In the genomic region with DNA sequence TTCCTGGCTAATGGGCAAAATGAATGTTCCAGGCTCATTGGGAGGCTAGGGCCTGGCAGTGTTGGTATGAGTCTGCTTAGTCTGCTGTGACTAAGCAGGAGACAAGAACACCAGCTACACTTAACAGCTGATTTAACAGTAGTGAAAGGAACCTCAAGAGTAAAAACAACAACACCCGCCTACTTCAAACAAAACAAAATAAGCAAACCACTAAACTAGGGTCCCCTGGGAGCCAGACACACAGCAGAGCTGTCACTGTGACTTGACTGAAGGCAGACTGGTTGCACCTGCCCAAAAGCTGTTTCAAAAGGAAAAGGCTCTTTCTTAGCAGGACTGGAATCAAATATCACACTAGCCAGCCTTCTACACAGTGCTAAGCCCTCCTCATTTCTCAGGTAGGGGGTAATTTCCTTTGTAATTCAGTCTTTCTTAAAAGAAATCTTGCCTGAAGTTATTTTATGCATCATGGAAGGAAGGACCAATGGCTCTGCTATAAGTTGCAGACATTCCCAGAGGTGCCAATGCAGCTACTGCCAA, we compare ENCODE assay signal across 12 mouse cellular contexts.
DNase-seq lines count a peak whose midpoint lies in the region; ATAC-seq and TF ChIP-seq lines count a peak whose summit lies in the region.
"Had no signal": no experiment of that assay in that cellular context is flagged by ENCODE, and none has a peak within 500 bp of the region (broad histone marks: within the 10 kb centered on the region; RNA-seq: fewer than 3 reads in every experiment).

No protein-coding gene starts in this region.

- no peak for DNase-seq in heart, postnatal 0 days (ENCODE audit: low spot score)
- DNase-seq in heart, embryonic 10.5 days (ENCODE audit: low spot score): no peak
- peak; percentile 35 for DNase-seq in midbrain, embryonic 14.5 days
- DNase-seq in midbrain, embryonic 10.5 days (ENCODE audit: low spot score): no peak
- peak; percentile 47 for DNase-seq in embryonic facial prominence, embryonic 11.5 days (ENCODE audit: low spot score)
- no peak for DNase-seq in left cerebral cortex, postnatal 14 days (ENCODE audit: low spot score in 2 of 2)
- DNase-seq: cerebellum, postnatal 10 days had no signal

- H3K9me3 ChIP-seq in heart, postnatal 0 days (replicated peaks; ENCODE audit: control insufficient read depth, low read length): no peaks in the 10 kb centered on the region
- H3K9me3 ChIP-seq in heart, embryonic 10.5 days: no peaks in the 10 kb centered on the region
- no peaks in the 10 kb centered on the region for H3K9me3 ChIP-seq in midbrain, embryonic 14.5 days (ENCODE audit: control insufficient read depth, low read length)
- H3K9me3 ChIP-seq in midbrain, embryonic 10.5 days (replicated peaks): no peaks in the 10 kb centered on the region
- H3K9me3 ChIP-seq in embryonic facial prominence, embryonic 11.5 days (replicated peaks; ENCODE audit: control insufficient read depth, low read length): no peaks in the 10 kb centered on the region
- H3K9me3 ChIP-seq: hindbrain, embryonic 10.5 days; limb, embryonic 13.5 days; stomach, embryonic 15.5 days had no signal

- no peak overlapping the region for H3K4me3 ChIP-seq in heart, postnatal 0 days (ENCODE audit: low read depth, low read length)
- no peak overlapping the region for H3K4me3 ChIP-seq in heart, embryonic 10.5 days
- no peak overlapping the region for H3K4me3 ChIP-seq in midbrain, embryonic 14.5 days (replicated peaks; ENCODE audit: low read depth, low read length)
- H3K4me3 ChIP-seq in midbrain, embryonic 10.5 days: no peak overlapping the region
- H3K4me3 ChIP-seq in embryonic facial prominence, embryonic 11.5 days (ENCODE audit: low read depth, low read length): no peak overlapping the region
- no peak overlapping the region for H3K4me3 ChIP-seq in olfactory bulb, adult 2 months (ENCODE audit: insufficient read depth, low read depth, low read length)
- H3K4me3 ChIP-seq: hindbrain, embryonic 10.5 days; limb, embryonic 13.5 days; stomach, embryonic 15.5 days had no signal

- 78% methylated on average over 1 of the region's 1 CpGs for WGBS in heart, postnatal 0 days
- WGBS in heart, embryonic 10.5 days: 32% methylated on average over 1 of the region's 1 CpGs
- 22% methylated on average over 1 of the region's 1 CpGs for WGBS in midbrain, embryonic 14.5 days
- 50% methylated on average over 1 of the region's 1 CpGs for WGBS in midbrain, embryonic 10.5 days
- WGBS in embryonic facial prominence, embryonic 11.5 days: 45% methylated on average over 1 of the region's 1 CpGs
- WGBS in olfactory bulb, adult 2 months: 31% methylated on average over 1 of the region's 1 CpGs

- TF ChIP-seq POLR2A in olfactory bulb, adult 2 months (IDR thresholded peaks at IDR 0.05; ENCODE audit: insufficient read depth, low read depth, low read length): no peak

- intact Hi-C loops in left cerebral cortex, postnatal 14 days (cut with DNase I): no loop called here

- ATAC-seq in heart, postnatal 0 days (ENCODE audit: insufficient read depth, low read depth): no peak
- no peak for ATAC-seq in midbrain, embryonic 14.5 days (ENCODE audit: low FRiP score, low TSS enrichment)
- ATAC-seq in embryonic facial prominence, embryonic 11.5 days (replicated peaks; ENCODE audit: insufficient number of reproducible peaks, low FRiP score, low TSS enrichment, low read depth): no peak
- ATAC-seq in erythroid progenitor cell, adult 5-6 weeks (replicated peaks; ENCODE audit: low FRiP score, poor library complexity, severe bottlenecking): no peak

- no peak for TF ChIP-seq EP300 in heart, postnatal 0 days (IDR thresholded peaks at IDR 0.05; ENCODE audit: low read depth)

- H3K4me1 ChIP-seq in heart, postnatal 0 days (ENCODE audit: control insufficient read depth, insufficient read depth): peaks cover 43% of the 10 kb centered on the region
- H3K4me1 ChIP-seq in heart, embryonic 10.5 days: peaks cover 58% of the 10 kb centered on the region
- 0 out of 2 replicates have a peak, but pooled peaks cover 8% of the 10 kb centered on the region for H3K4me1 ChIP-seq in midbrain, embryonic 14.5 days (ENCODE audit: control insufficient read depth, insufficient read depth, low read length)
- peaks cover 30% of the 10 kb centered on the region for H3K4me1 ChIP-seq in midbrain, embryonic 10.5 days
- H3K4me1 ChIP-seq in embryonic facial prominence, embryonic 11.5 days (ENCODE audit: control insufficient read depth, insufficient read depth, low read length): peaks cover 7% of the 10 kb centered on the region
- H3K4me1 ChIP-seq in olfactory bulb, adult 2 months (ENCODE audit: control insufficient read depth, insufficient read depth, low read length): peaks cover 17% of the 10 kb centered on the region

- peak overlapping the region; percentile 11; the same call in 1 of the 2 replicates for H3K27ac ChIP-seq in heart, postnatal 0 days (ENCODE audit: low read depth)
- no peak overlapping the region for H3K27ac ChIP-seq in heart, embryonic 10.5 days
- no peak overlapping the region for H3K27ac ChIP-seq in midbrain, embryonic 14.5 days (replicated peaks; ENCODE audit: low read depth, low read length)
- no peak overlapping the region for H3K27ac ChIP-seq in midbrain, embryonic 10.5 days (replicated peaks)
- no peak overlapping the region for H3K27ac ChIP-seq in embryonic facial prominence, embryonic 11.5 days (replicated peaks; ENCODE audit: low read depth, low read length)
- H3K27ac ChIP-seq in olfactory bulb, adult 2 months (ENCODE audit: insufficient read depth, low read depth, low read length): peak overlapping the region; percentile 31; the same call in 1 of the 2 replicates
- H3K27ac ChIP-seq: hindbrain, embryonic 10.5 days; limb, embryonic 13.5 days; stomach, embryonic 15.5 days had no signal

- H3K36me3 ChIP-seq in heart, postnatal 0 days (replicated peaks; ENCODE audit: control insufficient read depth, insufficient read depth, low read length): no peaks in the 10 kb centered on the region
- H3K36me3 ChIP-seq in heart, embryonic 10.5 days: no peaks in the 10 kb centered on the region
- no peaks in the 10 kb centered on the region for H3K36me3 ChIP-seq in midbrain, embryonic 14.5 days (ENCODE audit: control insufficient read depth, insufficient read depth, low read length)
- H3K36me3 ChIP-seq in midbrain, embryonic 10.5 days: 0 out of 2 replicates have a peak, but pooled peaks cover 4% of the 10 kb centered on the region
- H3K36me3 ChIP-seq in embryonic facial prominence, embryonic 11.5 days (replicated peaks; ENCODE audit: control insufficient read depth, insufficient read depth, low read depth, low read length): no peaks in the 10 kb centered on the region
- H3K36me3 ChIP-seq: hindbrain, embryonic 10.5 days; limb, embryonic 13.5 days; stomach, embryonic 15.5 days had no signal

- no peak overlapping the region for H3K4me2 ChIP-seq in heart, postnatal 0 days (ENCODE audit: low read depth, low read length)
- H3K4me2 ChIP-seq in midbrain, embryonic 14.5 days (ENCODE audit: low read length): no peak overlapping the region
- no peak overlapping the region for H3K4me2 ChIP-seq in embryonic facial prominence, embryonic 11.5 days (ENCODE audit: low read depth, low read length)
- H3K4me2 ChIP-seq: limb, embryonic 13.5 days; stomach, embryonic 15.5 days had no signal

- no peak overlapping the region for H3K9ac ChIP-seq in heart, postnatal 0 days (replicated peaks; ENCODE audit: low read depth, low read length)
- H3K9ac ChIP-seq in midbrain, embryonic 14.5 days (replicated peaks; ENCODE audit: low read length): no peak overlapping the region
- H3K9ac ChIP-seq in embryonic facial prominence, embryonic 11.5 days (replicated peaks; ENCODE audit: low read length): no peak overlapping the region
- H3K9ac ChIP-seq: limb, embryonic 13.5 days; stomach, embryonic 15.5 days had no signal

- H3K27me3 ChIP-seq in heart, postnatal 0 days (ENCODE audit: control insufficient read depth, insufficient read depth, low read length): no peaks in the 10 kb centered on the region
- no peaks in the 10 kb centered on the region for H3K27me3 ChIP-seq in heart, embryonic 10.5 days (ENCODE audit: insufficient read depth, poor library complexity, severe bottlenecking)
- H3K27me3 ChIP-seq in midbrain, embryonic 14.5 days (ENCODE audit: control insufficient read depth, insufficient read depth, low read length): no peaks in the 10 kb centered on the region
- no peaks in the 10 kb centered on the region for H3K27me3 ChIP-seq in midbrain, embryonic 10.5 days (ENCODE audit: low read depth, poor library complexity, severe bottlenecking)
- H3K27me3 ChIP-seq in embryonic facial prominence, embryonic 11.5 days (ENCODE audit: control insufficient read depth, insufficient read depth, low read length): no peaks in the 10 kb centered on the region
- H3K27me3 ChIP-seq: limb, embryonic 13.5 days; stomach, embryonic 15.5 days had no signal

- no peak for TF ChIP-seq CTCF in heart, postnatal 0 days (IDR thresholded peaks at IDR 0.05; ENCODE audit: low read depth)
- no peak for TF ChIP-seq CTCF in olfactory bulb, adult 2 months (IDR thresholded peaks at IDR 0.05; ENCODE audit: insufficient read depth, low read depth, low read length)

Comparison
In these comparisons a context has a peak if more than half of its experiments do, and no peak if none do; other contexts are left out.
1. DNase-seq: peak in midbrain, embryonic 14.5 days (single experiment) and embryonic facial prominence, embryonic 11.5 days (single experiment); none in heart, postnatal 0 days (single experiment), heart, embryonic 10.5 days (single experiment), midbrain, embryonic 10.5 days (single experiment) and left cerebral cortex, postnatal 14 days (0 of 2).
2. H3K27ac ChIP-seq: peak in heart, postnatal 0 days (single experiment) and olfactory bulb, adult 2 months (single experiment); none in heart, embryonic 10.5 days (single experiment), midbrain, embryonic 14.5 days (single experiment), midbrain, embryonic 10.5 days (single experiment) and embryonic facial prominence, embryonic 11.5 days (single experiment).